27 mouse cellular contexts compared by ENCODE assay signal in the genomic region with DNA sequence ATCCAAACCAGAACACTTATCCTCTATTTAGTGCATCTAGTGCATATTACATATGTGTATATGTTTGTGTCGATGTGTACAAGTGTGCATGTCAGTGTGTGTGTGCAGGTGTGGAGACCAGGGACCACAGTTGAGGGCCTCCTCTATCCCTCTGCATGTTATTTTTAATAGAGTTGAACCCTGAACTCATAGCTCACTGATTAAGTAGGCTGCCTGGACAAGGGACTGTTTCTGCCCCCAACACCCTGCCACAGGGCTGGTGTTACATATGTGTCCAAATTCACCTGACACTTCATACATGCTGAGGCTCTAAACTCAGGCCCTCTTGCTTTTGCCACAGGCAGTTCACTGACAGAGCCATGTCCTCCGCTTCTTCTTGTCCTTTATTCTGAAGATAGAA.
DNase-seq lines count a peak whose midpoint lies in the region; ATAC-seq and TF ChIP-seq lines count a peak whose summit lies in the region.
"Had no signal": no experiment of that assay in that cellular context is flagged by ENCODE, and none has a peak within 500 bp of the region (broad histone marks: within the 10 kb centered on the region; RNA-seq: fewer than 3 reads in every experiment).

No protein-coding gene starts in this region.

- H3K4me3 ChIP-seq in kidney, embryonic 15.5 days (replicated peaks) = no peak overlapping the region
- no peak overlapping the region for H3K4me3 ChIP-seq in liver, adult 2 months (ENCODE audit: insufficient read depth, low read depth, low read length)
- H3K4me3 ChIP-seq: embryonic facial prominence, embryonic 10.5 days; embryonic facial prominence, embryonic 13.5 days; erythroblast, embryonic 14.5 days; forebrain, embryonic 12.5 days; forebrain, embryonic 15.5 days; heart, adult 2 months; heart, embryonic 10.5 days; heart, embryonic 13.5 days had no signal

- no peak for TF ChIP-seq POLR2A in liver, adult 2 months (IDR thresholded peaks at IDR 0.05; ENCODE audit: extremely low read depth, insufficient read depth, low read length)

- peak; percentile 18 for DNase-seq in kidney, adult 11 months
- DNase-seq in kidney, postnatal 25 days = no peak
- DNase-seq in kidney, adult 9 months = peak; percentile 65
- no peak for DNase-seq in liver, adult 2 months (ENCODE audit: extremely low read depth, low read depth, low spot score)
- no peak for DNase-seq in liver
- DNase-seq: adrenal gland, adult 8-10 months; adrenal gland, postnatal 25 days; cerebellum, adult 11-12 months; cerebellum, adult 8-10 months; cerebellum, postnatal 10 days; cerebellum, postnatal 36 days; embryo, embryonic 11 days; gastrocnemius, postnatal 10 days; gastrocnemius, postnatal 36 days; heart, adult 2 months; heart, postnatal 14 days; heart, postnatal 4 days had no signal

- ATAC-seq in kidney, embryonic 15.5 days (replicated peaks; ENCODE audit: low FRiP score) = no peak
- ATAC-seq: activated CD4-positive, CD25-positive, alpha-beta regulatory T cell, adult 4 months; forebrain, embryonic 15.5 days had no signal

- H3K27me3 ChIP-seq in kidney, embryonic 15.5 days = no peaks in the 10 kb centered on the region
- no peaks in the 10 kb centered on the region for H3K27me3 ChIP-seq in liver, adult 2 months (ENCODE audit: control insufficient read depth, insufficient read depth, low read length)
- H3K27me3 ChIP-seq: embryonic facial prominence, embryonic 13.5 days; forebrain, embryonic 12.5 days; forebrain, embryonic 15.5 days; heart, embryonic 13.5 days had no signal

- no peaks in the 10 kb centered on the region for H3K4me1 ChIP-seq in kidney, embryonic 15.5 days
- peaks cover 15% of the 10 kb centered on the region for H3K4me1 ChIP-seq in liver, adult 2 months (ENCODE audit: control insufficient read depth, insufficient read depth, low read length)
- H3K4me1 ChIP-seq: embryonic facial prominence, embryonic 10.5 days; embryonic facial prominence, embryonic 13.5 days; heart, embryonic 10.5 days had no signal

- no peak overlapping the region for H3K4me2 ChIP-seq in kidney, embryonic 15.5 days
- H3K4me2 ChIP-seq: embryonic facial prominence, embryonic 13.5 days; forebrain, embryonic 12.5 days; forebrain, embryonic 15.5 days; heart, embryonic 13.5 days; hindbrain, embryonic 14.5 days had no signal

- no peak for TF ChIP-seq CTCF in liver, adult 2 months (IDR thresholded peaks at IDR 0.05; ENCODE audit: low read depth, low read length)

- 96% methylated on average over 2 of the region's 2 CpGs for WGBS in kidney, embryonic 15.5 days
- WGBS in liver, adult 2 months = 100% methylated on average over 2 of the region's 2 CpGs

- peaks cover 2% of the 10 kb centered on the region; the same call in 1 of the 2 replicates for H3K36me3 ChIP-seq in kidney, embryonic 15.5 days
- H3K36me3 ChIP-seq in liver, adult 2 months (ENCODE audit: control insufficient read depth, insufficient read depth, low read length) = peaks cover 3% of the 10 kb centered on the region; the same call in 1 of the 2 replicates
- H3K36me3 ChIP-seq: forebrain, embryonic 15.5 days had no signal

- no peak overlapping the region for H3K9ac ChIP-seq in kidney, embryonic 15.5 days
- H3K9ac ChIP-seq in liver, adult 2 months (ENCODE audit: low read depth, low read length) = no peak overlapping the region
- H3K9ac ChIP-seq: embryonic facial prominence, embryonic 13.5 days; forebrain, embryonic 12.5 days; forebrain, embryonic 15.5 days; heart, embryonic 13.5 days; hindbrain, embryonic 14.5 days had no signal

- H3K27ac ChIP-seq in kidney, embryonic 15.5 days = no peak overlapping the region
- peak overlapping the region; percentile 22; the same call in 1 of the 2 replicates for H3K27ac ChIP-seq in liver, adult 2 months (replicated peaks; ENCODE audit: insufficient read depth, low read depth, low read length)
- H3K27ac ChIP-seq: embryonic facial prominence, embryonic 10.5 days; embryonic facial prominence, embryonic 13.5 days; forebrain, embryonic 12.5 days; forebrain, embryonic 15.5 days; heart, adult 2 months; heart, embryonic 10.5 days; heart, embryonic 13.5 days; hindbrain, embryonic 14.5 days had no signal

- H3K79me2 ChIP-seq in liver, adult 2 months (ENCODE audit: control insufficient read depth, insufficient read depth, low read length) = no peaks in the 10 kb centered on the region

- no peaks in the 10 kb centered on the region for H3K9me3 ChIP-seq in kidney, embryonic 15.5 days (replicated peaks)
- H3K9me3 ChIP-seq: embryonic facial prominence, embryonic 10.5 days; embryonic facial prominence, embryonic 13.5 days; forebrain, embryonic 12.5 days; forebrain, embryonic 15.5 days; heart, embryonic 10.5 days; heart, embryonic 13.5 days had no signal

Comparison
In these comparisons a context has a peak if more than half of its experiments do, and no peak if none do; other contexts are left out.
1. DNase-seq: peak in kidney, adult 11 months (single experiment) and kidney, adult 9 months (single experiment); none in kidney, postnatal 25 days (0 of 2), liver, adult 2 months (single experiment) and liver (single experiment).